Mouse (Mus musculus): ENCODE measurements around the gene Tnxb. TPM values are rescaled to one million over a fixed set of nuclear protein-coding genes. Genes with fewer than 3 reads are reported as not detected.

Tnxb gene
- total RNA-seq, 2 experiments from 2014 or later: 1.5 to 2.4 TPM

- no peak for DNase-seq (ENCODE audit: extremely low spot score in 1 of 2, low spot score in 2 of 2)
- intact Hi-C loops (cut with DNase I): no loop called here
- Histone ChIP-seq H3K27ac (no peak overlapping the region), H3K4me3 (no peak overlapping the region)
- TF ChIP-seq CTCF (IDR thresholded peaks at IDR 0.05): no peak
Observed at GRCm38 (mm10) chr17:34662468-34662867, 7.9 kb upstream of the Tnxb start.

GRCm38 (mm10) chr17:34662978-34663377 lies 7.4 kb upstream of the Tnxb start:
- TF ChIP-seq CTCF (IDR thresholded peaks at IDR 0.05): no peak
- Histone ChIP-seq H3K27ac (no peak overlapping the region), H3K4me3 (no peak overlapping the region)
- intact Hi-C loops (cut with DNase I): no loop called here
- no peak for DNase-seq (ENCODE audit: extremely low spot score in 1 of 2, low spot score in 2 of 2)

GRCm38 (mm10) chr17:34663558-34663957 lies 6.8 kb upstream of the Tnxb start:
- DNase-seq (ENCODE audit: extremely low spot score in 1 of 2, low spot score in 2 of 2): no peak
- H3K4me3 ChIP-seq: no peak overlapping the region
- intact Hi-C loops (cut with DNase I): no loop called here
- H3K27ac ChIP-seq: no peak overlapping the region
- TF ChIP-seq CTCF (IDR thresholded peaks at IDR 0.05): no peak

GRCm38 (mm10) chr17:34664472-34664871 lies 5.9 kb upstream of the Tnxb start:
- no peak overlapping the region for H3K27ac ChIP-seq
- no peak for DNase-seq (ENCODE audit: extremely low spot score in 1 of 2, low spot score in 2 of 2)
- no peak overlapping the region for H3K4me3 ChIP-seq
- TF ChIP-seq CTCF (IDR thresholded peaks at IDR 0.05): no peak
- intact Hi-C loops (cut with DNase I): no loop called here

- no peak overlapping the region for H3K27ac ChIP-seq
- no peak for DNase-seq (ENCODE audit: extremely low spot score in 1 of 2, low spot score in 2 of 2)
- peak overlapping the region; percentile 31 for H3K4me3 ChIP-seq
- intact Hi-C loops (cut with DNase I): no loop called here
- TF ChIP-seq CTCF (IDR thresholded peaks at IDR 0.05): no peak; the same call in 1 of the 2 replicates
Observed at GRCm38 (mm10) chr17:34671151-34672066, 1.1 kb downstream of the Tnxb start.

- Histone ChIP-seq H3K4me3 (peak overlapping the region; percentile 31), H3K27ac (no peak overlapping the region)
- no peak for DNase-seq (ENCODE audit: extremely low spot score in 1 of 2, low spot score in 2 of 2)
- no peak for TF ChIP-seq CTCF (IDR thresholded peaks at IDR 0.05)
- intact Hi-C loops (cut with DNase I): no loop called here
Observed at GRCm38 (mm10) chr17:34672246-34672792, 2.0 kb downstream of the Tnxb start.

GRCm38 (mm10) chr17:34673139-34673538 lies 2.8 kb downstream of the Tnxb start:
- Histone ChIP-seq H3K27ac (no peak overlapping the region), H3K4me3 (no peak overlapping the region)
- no peak for DNase-seq (ENCODE audit: extremely low spot score in 1 of 2, low spot score in 2 of 2)
- intact Hi-C loops (cut with DNase I): no loop called here
- no peak for TF ChIP-seq CTCF (IDR thresholded peaks at IDR 0.05)

- intact Hi-C loops (cut with DNase I): no loop called here
Observed at GRCm38 (mm10) chr17:34674524-34675204, 4.3 kb downstream of the Tnxb start.

GRCm38 (mm10) chr17:34675205-34676092 lies 5.1 kb downstream of the Tnxb start:
- intact Hi-C loops (cut with DNase I): no loop called here
- no peak for DNase-seq (ENCODE audit: extremely low spot score in 1 of 2, low spot score in 2 of 2)
- H3K4me3 ChIP-seq: no peak overlapping the region
- H3K27ac ChIP-seq: no peak overlapping the region
- no peak for TF ChIP-seq CTCF (IDR thresholded peaks at IDR 0.05)

More at GRCm38 (mm10) chr17:34674524-34675204, 4.3 kb downstream of the Tnxb start:
- TF ChIP-seq CTCF (IDR thresholded peaks at IDR 0.05): no peak
- Histone ChIP-seq H3K4me3 (no peak overlapping the region), H3K27ac (no peak overlapping the region)
- DNase-seq (ENCODE audit: extremely low spot score in 1 of 2, low spot score in 2 of 2): no peak

- Histone ChIP-seq H3K4me3 (no peak overlapping the region), H3K27ac (no peak overlapping the region)
- DNase-seq (ENCODE audit: extremely low spot score in 1 of 2, low spot score in 2 of 2): no peak
- intact Hi-C loops (cut with DNase I): no loop called here
- no peak for TF ChIP-seq CTCF (IDR thresholded peaks at IDR 0.05)
Observed at GRCm38 (mm10) chr17:34676093-34676460, 5.7 kb downstream of the Tnxb start.

GRCm38 (mm10) chr17:34676671-34677070 lies 6.3 kb downstream of the Tnxb start:
- H3K27ac ChIP-seq: no peak overlapping the region
- no peak for DNase-seq (ENCODE audit: extremely low spot score in 1 of 2, low spot score in 2 of 2)
- TF ChIP-seq CTCF (IDR thresholded peaks at IDR 0.05): no peak
- intact Hi-C loops (cut with DNase I): no loop called here
- H3K4me3 ChIP-seq: no peak overlapping the region
